Mouse (Mus musculus): ENCODE measurements at regions not wholly inside any gene's neighbourhood (a gene's known extent, or its start where the extent isn't known, plus 50 kb on each side); places are given as distances from the start of the nearest gene placed in this dataset.

- DNase-seq (ENCODE audit: low spot score): no peak
These were observed 236.5 kb downstream of the Mtx2 start for GRCm38 (mm10) chr2:75062189-75062510.

GRCm38 (mm10) chr2:75064406-75065115 is 239.0 kb downstream of the Mtx2 start:
- no peak for DNase-seq (ENCODE audit: low spot score)

GRCm38 (mm10) chr2:75065304-75065703 is 239.7 kb downstream of the Mtx2 start:
- no peak for DNase-seq (ENCODE audit: low spot score)

GRCm38 (mm10) chr2:75069321-75069720 is 243.7 kb downstream of the Mtx2 start:
- DNase-seq (ENCODE audit: low spot score): no peak

- no peak for DNase-seq (ENCODE audit: low spot score)
These were observed 246.4 kb downstream of the Mtx2 start for GRCm38 (mm10) chr2:75072021-75072420.

- no peak for DNase-seq (ENCODE audit: low spot score)
These were observed 246.9 kb downstream of the Mtx2 start for GRCm38 (mm10) chr2:75072471-75072870.

GRCm38 (mm10) chr2:75073178-75073577 is 247.6 kb downstream of the Mtx2 start:
- DNase-seq (ENCODE audit: low spot score): no peak

GRCm38 (mm10) chr2:75087164-75087563 is 261.6 kb downstream of the Mtx2 start:
- no peak for DNase-seq (ENCODE audit: low spot score)

GRCm38 (mm10) chr2:75089186-75089585 is 263.6 kb downstream of the Mtx2 start:
- no peak for DNase-seq (ENCODE audit: low spot score)

- DNase-seq (ENCODE audit: low spot score): no peak
These were observed 264.0 kb downstream of the Mtx2 start for GRCm38 (mm10) chr2:75089616-75090015.

- DNase-seq (ENCODE audit: low spot score): no peak
These were observed 264.8 kb downstream of the Mtx2 start for GRCm38 (mm10) chr2:75090439-75090838.

GRCm38 (mm10) chr2:75101501-75101900 is 275.9 kb downstream of the Mtx2 start:
- no peak for DNase-seq (ENCODE audit: low spot score)

- no peak for DNase-seq (ENCODE audit: low spot score)
These were observed 287.1 kb downstream of the Mtx2 start for GRCm38 (mm10) chr2:75112751-75113150.

GRCm38 (mm10) chr2:75114375-75114774 is 288.8 kb downstream of the Mtx2 start:
- no peak for DNase-seq (ENCODE audit: low spot score)

- no peak for DNase-seq (ENCODE audit: low spot score)
These were observed 292.8 kb downstream of the Mtx2 start for GRCm38 (mm10) chr2:75118348-75118926.

GRCm38 (mm10) chr2:75119599-75119998 is 294.0 kb downstream of the Mtx2 start:
- no peak for DNase-seq (ENCODE audit: low spot score)

GRCm38 (mm10) chr2:75133298-75134080 is 307.9 kb downstream of the Mtx2 start:
- no peak for DNase-seq (ENCODE audit: low spot score)

- DNase-seq (ENCODE audit: low spot score): no peak
These were observed 311.0 kb downstream of the Mtx2 start for GRCm38 (mm10) chr2:75136618-75137017.

GRCm38 (mm10) chr2:75137133-75137982 is 311.8 kb downstream of the Mtx2 start:
- DNase-seq (ENCODE audit: low spot score): no peak

GRCm38 (mm10) chr2:75137983-75138745 is 312.6 kb downstream of the Mtx2 start:
- no peak for DNase-seq (ENCODE audit: low spot score)

- DNase-seq (ENCODE audit: low spot score): no peak
These were observed 313.1 kb downstream of the Mtx2 start for GRCm38 (mm10) chr2:75138746-75139060.

- no peak for DNase-seq (ENCODE audit: low spot score)
These were observed 313.9 kb downstream of the Mtx2 start for GRCm38 (mm10) chr2:75139544-75139943.
